Mouse (Mus musculus): ENCODE data around the gene Cacna1f. TPM values are rescaled to one million over a fixed set of nuclear protein-coding genes. Genes with fewer than 3 reads are reported as not detected.

Gene Cacna1f
- total and polyA plus RNA-seq, 2 experiments from 2014 or later, result 0.10 TPM

DNA sequence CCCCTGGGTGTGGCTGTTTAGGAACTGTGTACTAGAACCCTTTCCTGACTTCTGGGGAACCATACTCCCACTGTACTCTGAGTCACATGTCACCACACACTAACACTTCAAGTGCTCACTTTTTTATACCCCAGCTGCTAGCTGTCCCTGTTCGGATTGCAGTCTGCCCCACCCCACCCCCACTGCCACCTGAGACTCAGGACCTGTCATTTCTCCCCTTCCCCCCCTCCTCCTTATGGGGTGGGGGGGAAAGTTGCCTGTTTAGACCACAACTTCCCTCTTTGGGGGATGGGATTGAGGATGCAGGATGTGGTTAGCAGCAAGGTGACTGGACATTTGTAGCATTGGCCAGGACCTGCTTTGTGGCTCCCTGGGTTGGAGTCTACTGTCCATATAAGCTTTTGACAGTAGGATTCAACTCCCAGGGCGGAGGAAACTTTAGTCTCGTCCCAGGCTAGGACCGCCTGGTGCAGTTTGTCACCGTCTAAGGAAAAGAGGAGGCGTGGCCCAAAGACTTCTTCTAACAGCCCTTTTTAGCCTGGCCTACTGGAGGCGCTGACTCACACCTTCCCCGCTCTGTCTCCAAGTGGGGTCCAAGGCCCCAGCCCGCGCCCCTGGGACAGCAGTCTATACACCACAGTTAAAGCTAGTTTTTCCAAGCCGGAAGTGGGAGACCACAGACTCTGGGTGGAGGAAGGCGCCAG is 66.8 kb downstream of the Cacna1f start:
- no peak for DNase-seq
- TF ChIP-seq CTCF (IDR thresholded peaks at IDR 0.05; ENCODE audit: low read depth), result no peak
- no peak overlapping the region for H3K9ac ChIP-seq
- H3K27ac ChIP-seq (ENCODE audit: low read depth, low read length), result no peak overlapping the region
- peak overlapping the region; percentile 41 for H3K4me2 ChIP-seq (ENCODE audit: low read depth)
- 48% methylated on average over 12 of the region's 12 CpGs for WGBS
- H3K4me3 ChIP-seq (ENCODE audit: low read depth, low read length), result no peak overlapping the region
- ATAC-seq, result no peak
- no peaks in the 10 kb centered on the region for H3K4me1 ChIP-seq (ENCODE audit: insufficient read depth)
- H3K36me3 ChIP-seq (ENCODE audit: insufficient read depth), result no peaks in the 10 kb centered on the region
- no peaks in the 10 kb centered on the region for H3K27me3 ChIP-seq (ENCODE audit: insufficient read depth, low read length)
- H3K9me3 ChIP-seq (ENCODE audit: low read length), result no peaks in the 10 kb centered on the region

DNA sequence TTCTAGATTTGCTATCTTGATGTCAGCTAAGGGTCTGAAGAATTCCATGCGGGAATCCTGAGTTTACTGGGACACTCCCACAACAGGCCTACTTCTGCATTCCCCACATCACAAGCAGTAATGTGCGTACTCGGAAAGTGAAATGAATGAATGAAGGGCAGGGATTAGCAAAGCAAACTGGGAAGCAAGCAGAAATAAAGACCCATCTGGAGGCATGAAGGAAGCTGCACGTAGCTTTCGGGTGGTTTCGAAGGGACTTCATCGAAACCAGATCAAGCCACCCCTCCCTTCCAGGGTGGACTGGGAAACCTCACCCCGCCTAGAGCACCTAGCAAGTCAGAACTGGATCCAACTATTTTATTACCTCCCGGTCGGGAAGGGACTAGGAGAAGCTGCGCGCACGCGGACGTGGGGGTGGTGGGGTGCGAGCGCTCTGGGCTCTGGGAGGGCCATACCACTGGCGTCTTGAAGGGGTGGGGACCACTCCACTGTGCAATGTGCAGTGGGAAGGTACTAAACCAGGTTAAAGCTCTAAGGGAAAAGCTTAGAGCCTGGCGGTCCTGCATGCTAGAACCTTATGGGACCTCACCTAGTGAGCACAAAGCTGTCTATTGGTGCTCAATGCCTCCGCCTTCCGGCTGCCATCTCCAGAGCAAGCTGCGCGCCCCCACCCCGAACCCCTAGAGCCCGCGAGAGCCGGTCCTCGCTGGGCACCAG is 67.6 kb downstream of the Cacna1f start:
- no peak overlapping the region for H3K27ac ChIP-seq (ENCODE audit: low read depth, low read length)
- H3K4me3 ChIP-seq (ENCODE audit: low read depth, low read length), result peak overlapping the region; percentile 26
- DNase-seq, result peak; percentile 44
- no peaks in the 10 kb centered on the region for H3K27me3 ChIP-seq (ENCODE audit: insufficient read depth, low read length)
- peak overlapping the region; percentile 14; the same call in 1 of the 2 replicates for H3K9ac ChIP-seq
- H3K4me2 ChIP-seq (ENCODE audit: low read depth), result peak overlapping the region; percentile 41
- H3K36me3 ChIP-seq (ENCODE audit: insufficient read depth), result no peaks in the 10 kb centered on the region
- TF ChIP-seq CTCF (IDR thresholded peaks at IDR 0.05; ENCODE audit: low read depth), result no peak
- H3K9me3 ChIP-seq (ENCODE audit: low read length), result no peaks in the 10 kb centered on the region
- ATAC-seq, result peak; percentile 57
- no peaks in the 10 kb centered on the region for H3K4me1 ChIP-seq (ENCODE audit: insufficient read depth)
- WGBS, result 41% methylated on average over 28 of the region's 28 CpGs

DNA sequence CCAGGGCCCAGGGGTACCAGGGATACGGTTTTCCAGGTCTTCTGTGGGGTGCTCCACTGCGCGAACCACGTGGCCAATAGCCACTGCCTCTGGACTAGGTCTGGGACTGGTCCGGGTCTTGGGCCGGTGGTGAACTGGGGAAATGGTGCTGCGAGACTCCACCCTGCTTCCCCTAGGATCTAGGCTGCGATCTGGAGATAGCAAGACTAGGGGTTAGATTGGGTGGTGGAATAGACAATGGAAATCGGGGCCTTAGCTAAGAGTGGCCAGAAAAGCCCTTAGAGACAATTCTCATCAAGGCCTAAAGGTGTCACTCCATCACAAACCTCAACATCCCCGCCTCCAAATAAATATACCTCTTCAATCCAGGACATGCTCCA is 68.1 kb downstream of the Cacna1f start:
- peak overlapping the region; percentile 41 for H3K4me2 ChIP-seq (ENCODE audit: low read depth)
- H3K4me3 ChIP-seq (ENCODE audit: low read depth, low read length), result peak overlapping the region; percentile 26
- no peaks in the 10 kb centered on the region for H3K27me3 ChIP-seq (ENCODE audit: insufficient read depth, low read length)
- no peak overlapping the region for H3K27ac ChIP-seq (ENCODE audit: low read depth, low read length)
- H3K9ac ChIP-seq, result 0 out of 2 replicates have a peak overlapping the region, but pooled peaks have one; percentile 14
- H3K36me3 ChIP-seq (ENCODE audit: insufficient read depth), result no peaks in the 10 kb centered on the region
- ATAC-seq (no peak), DNase-seq (no peak)
- no peaks in the 10 kb centered on the region for H3K4me1 ChIP-seq (ENCODE audit: insufficient read depth)
- WGBS, result 44% methylated on average over 10 of the region's 10 CpGs
- H3K9me3 ChIP-seq (ENCODE audit: low read length), result no peaks in the 10 kb centered on the region
- TF ChIP-seq CTCF (IDR thresholded peaks at IDR 0.05; ENCODE audit: low read depth), result 0 out of 2 replicates have a peak, but pooled peaks have one; percentile 3

DNA sequence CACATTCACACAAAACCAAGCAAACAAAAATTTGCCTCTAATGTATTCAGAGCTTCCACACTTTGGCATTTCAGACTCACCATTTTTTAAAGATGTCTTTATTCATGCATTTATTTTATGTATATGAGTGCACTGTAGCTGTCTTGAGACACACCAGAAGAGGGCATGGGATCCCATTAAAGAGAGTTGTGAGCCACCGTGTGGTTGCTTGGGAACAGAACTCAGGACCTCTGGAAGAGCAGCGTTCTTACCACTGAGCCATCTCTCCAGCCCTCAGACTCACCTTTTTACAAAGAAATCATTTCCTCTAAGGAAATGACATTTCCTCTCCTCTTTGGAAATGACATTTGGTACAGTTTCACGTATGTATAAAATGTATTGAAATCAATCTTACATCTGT is 72.1 kb downstream of the Cacna1f start:
- H3K27me3 ChIP-seq (ENCODE audit: insufficient read depth, low read length), result no peaks in the 10 kb centered on the region
- ATAC-seq, result no peak
- no peak for DNase-seq
- TF ChIP-seq CTCF (IDR thresholded peaks at IDR 0.05; ENCODE audit: low read depth), result 0 out of 2 replicates have a peak, but pooled peaks have one; percentile 7
- no peak overlapping the region for H3K4me2 ChIP-seq (ENCODE audit: low read depth)
- no peak overlapping the region for H3K9ac ChIP-seq
- no peak overlapping the region for H3K4me3 ChIP-seq (ENCODE audit: low read depth, low read length)
- no peak overlapping the region for H3K27ac ChIP-seq (ENCODE audit: low read depth, low read length)
- WGBS, result 41% methylated on average over 3 of the region's 3 CpGs
- H3K36me3 ChIP-seq (ENCODE audit: insufficient read depth), result no peaks in the 10 kb centered on the region
- H3K4me1 ChIP-seq (ENCODE audit: insufficient read depth), result no peaks in the 10 kb centered on the region
- no peaks in the 10 kb centered on the region for H3K9me3 ChIP-seq (ENCODE audit: low read length)

DNA sequence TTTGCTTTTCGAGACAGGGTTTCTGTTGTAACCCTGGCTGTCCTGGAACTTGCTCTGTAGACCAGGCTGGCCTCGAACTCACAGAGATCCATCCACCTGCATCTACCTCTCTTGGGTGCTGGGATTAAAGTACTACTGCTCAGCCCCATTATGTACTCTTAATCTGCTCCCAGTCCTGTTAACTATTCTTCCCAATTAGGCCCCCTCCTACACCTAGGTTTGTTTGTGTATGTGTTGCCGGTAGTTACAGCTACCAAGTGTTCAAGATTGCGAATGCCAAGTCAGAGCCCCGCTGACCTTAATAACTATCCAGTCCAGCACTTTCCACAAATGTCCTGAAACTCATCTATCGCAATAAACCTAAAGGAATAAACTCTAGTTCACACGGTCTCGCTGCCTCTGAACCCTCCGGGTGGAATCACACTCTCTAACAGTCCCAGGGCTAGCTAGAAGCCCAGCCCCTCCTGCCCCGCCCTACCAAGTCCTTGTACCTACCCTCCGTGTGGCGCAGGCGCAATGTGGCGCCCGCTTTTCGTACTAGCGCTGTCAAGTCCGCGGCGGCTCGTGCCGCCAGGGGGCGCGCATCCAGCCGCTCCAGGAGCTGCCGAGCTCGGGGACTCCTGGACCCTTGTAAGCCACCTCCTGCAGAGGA is 72.6 kb downstream of the Cacna1f start:
- no peaks in the 10 kb centered on the region for H3K4me1 ChIP-seq (ENCODE audit: insufficient read depth)
- peak; percentile 80 for TF ChIP-seq CTCF (IDR thresholded peaks at IDR 0.05; ENCODE audit: low read depth)
- WGBS, result 29% methylated on average over 27 of the region's 27 CpGs
- H3K27me3 ChIP-seq (ENCODE audit: insufficient read depth, low read length), result no peaks in the 10 kb centered on the region
- H3K4me3 ChIP-seq (ENCODE audit: low read depth, low read length), result peak overlapping the region; percentile 21
- H3K9ac ChIP-seq, result no peak overlapping the region
- H3K4me2 ChIP-seq (ENCODE audit: low read depth), result peak overlapping the region; percentile 49
- H3K27ac ChIP-seq (ENCODE audit: low read depth, low read length), result no peak overlapping the region
- no peaks in the 10 kb centered on the region for H3K36me3 ChIP-seq (ENCODE audit: insufficient read depth)
- H3K9me3 ChIP-seq (ENCODE audit: low read length), result no peaks in the 10 kb centered on the region
- DNase-seq (peak; percentile 92), ATAC-seq (peak; percentile 88)

DNA sequence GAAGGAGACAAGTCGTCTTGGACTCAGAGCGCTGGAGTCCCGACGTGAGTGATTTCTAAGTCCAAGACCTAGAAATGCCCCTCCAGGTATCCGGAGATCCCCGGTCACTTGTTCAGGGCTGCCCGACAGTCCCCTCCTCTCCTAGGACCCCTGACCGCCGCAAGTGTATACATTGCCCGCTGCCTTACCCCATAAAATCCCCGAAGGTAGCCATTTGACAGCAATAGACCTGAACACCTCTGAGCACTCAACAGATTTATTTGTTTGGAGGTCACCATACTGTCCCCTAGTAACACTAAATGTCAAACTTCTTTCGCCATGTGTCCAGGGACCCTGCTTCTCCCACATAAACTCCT is 73.2 kb downstream of the Cacna1f start:
- peak overlapping the region; percentile 21 for H3K4me3 ChIP-seq (ENCODE audit: low read depth, low read length)
- H3K36me3 ChIP-seq (ENCODE audit: insufficient read depth), result no peaks in the 10 kb centered on the region
- DNase-seq, result no peak
- 42% methylated on average over 12 of the region's 12 CpGs for WGBS
- no peak overlapping the region for H3K27ac ChIP-seq (ENCODE audit: low read depth, low read length)
- ATAC-seq, result no peak
- no peak overlapping the region for H3K9ac ChIP-seq
- no peaks in the 10 kb centered on the region for H3K27me3 ChIP-seq (ENCODE audit: insufficient read depth, low read length)
- H3K9me3 ChIP-seq (ENCODE audit: low read length), result no peaks in the 10 kb centered on the region
- no peaks in the 10 kb centered on the region for H3K4me1 ChIP-seq (ENCODE audit: insufficient read depth)
- TF ChIP-seq CTCF (IDR thresholded peaks at IDR 0.05; ENCODE audit: low read depth), result no peak
- H3K4me2 ChIP-seq (ENCODE audit: low read depth), result peak overlapping the region; percentile 49

DNA sequence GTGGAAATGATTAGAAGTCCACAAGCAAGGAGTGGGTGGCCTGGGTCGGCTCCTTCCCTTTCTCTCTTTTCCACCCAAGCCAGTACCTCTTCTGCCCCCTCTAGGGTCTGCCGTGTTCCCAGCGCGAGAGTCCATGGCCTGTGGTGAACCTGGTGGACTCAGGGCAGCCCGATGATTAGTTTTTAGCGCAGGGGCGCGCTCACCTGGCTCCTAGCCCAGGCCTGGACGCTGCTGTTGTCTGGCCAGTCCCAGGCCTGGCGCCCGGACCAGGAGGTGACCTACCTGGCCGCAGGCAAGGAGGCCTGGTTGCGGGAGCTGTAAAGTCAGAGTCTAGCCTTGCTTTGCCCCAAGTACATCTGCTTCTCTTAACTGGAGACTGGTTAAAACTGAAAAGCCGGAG is 74.0 kb downstream of the Cacna1f start, which contains the start of gene Magix:
Magix (minus strand) TSS at position 388 of the 400 bp plus-strand sequence.
- H3K4me3 ChIP-seq (ENCODE audit: low read depth, low read length), result peak within 1 kb of the TSS; percentile 21; the same call in 1 of the 2 replicates
- H3K9me3 ChIP-seq (ENCODE audit: low read length), result no peaks in the 10 kb centered on the region
- H3K4me1 ChIP-seq (ENCODE audit: insufficient read depth), result no peaks in the 10 kb centered on the region
- no peak within 1 kb of the TSS for H3K27ac ChIP-seq (ENCODE audit: low read depth, low read length)
- H3K27me3 ChIP-seq (ENCODE audit: insufficient read depth, low read length), result no peaks in the 10 kb centered on the region
- H3K36me3 ChIP-seq (ENCODE audit: insufficient read depth), result no peaks in the 10 kb centered on the region
- H3K9ac ChIP-seq, result no peak within 1 kb of the TSS
- H3K4me2 ChIP-seq (ENCODE audit: low read depth), result peak within 1 kb of the TSS; percentile 49
- ATAC-seq (no peak), DNase-seq (no peak)
- TF ChIP-seq CTCF (IDR thresholded peaks at IDR 0.05; ENCODE audit: low read depth), result no peak
- WGBS, result 63% methylated on average over 14 of the region's 14 CpGs

Other genes with a start within 250 kb of the Cacna1f start
- 11.2 and 14.3 TPM in 2 replicates for gene Usp27x, start 231.3 kb upstream of the Cacna1f start, total RNA-seq (2014; rRNA removed)
- 1.4 and 3.2 TPM in 2 replicates for gene Usp27x, start 231.3 kb upstream of the Cacna1f start, polyA plus RNA-seq (2015; fragmentation: Nextera tagmentation; extraction: Ambion mirVana)
- 0.23 TPM in 1 of 2 replicates, not detected in the other for gene Foxp3, start 33.4 kb upstream of the Cacna1f start, total RNA-seq (2014; rRNA removed)
- 0.11 and 0.23 TPM in 2 replicates for gene Foxp3, start 33.4 kb upstream of the Cacna1f start, polyA plus RNA-seq (2015; fragmentation: Nextera tagmentation; extraction: Ambion mirVana)
- gene Ppp1r3f, start 32.8 kb upstream of the Cacna1f start, total RNA-seq (2014; rRNA removed), result 15.5 and 23.7 TPM in 2 replicates
- gene Ppp1r3f, start 32.8 kb upstream of the Cacna1f start, polyA plus RNA-seq (2015; fragmentation: Nextera tagmentation; extraction: Ambion mirVana), result 4.6 and 7.3 TPM in 2 replicates
- 36.4 and 36.7 TPM in 2 replicates for gene Ccdc22, start 1.6 kb upstream of the Cacna1f start, total RNA-seq (2014; rRNA removed)
- gene Ccdc22, start 1.6 kb upstream of the Cacna1f start, polyA plus RNA-seq (2015; fragmentation: Nextera tagmentation; extraction: Ambion mirVana), result 25.8 and 27.5 TPM in 2 replicates
- gene Syp, start 31.4 kb downstream of the Cacna1f start, total RNA-seq (2014; rRNA removed), result 321 and 330 TPM in 2 replicates
- 190 and 242 TPM in 2 replicates for gene Syp, start 31.4 kb downstream of the Cacna1f start, polyA plus RNA-seq (2015; fragmentation: Nextera tagmentation; extraction: Ambion mirVana)
- gene Prickle3, start 50.2 kb downstream of the Cacna1f start, total RNA-seq (2014; rRNA removed), result 1.2 TPM in 2 replicates
- gene Prickle3, start 50.2 kb downstream of the Cacna1f start, polyA plus RNA-seq (2015; fragmentation: Nextera tagmentation; extraction: Ambion mirVana), result 1.0 and 1.5 TPM in 2 replicates
- 15.7 and 24.3 TPM in 2 replicates for gene Plp2, start 64.3 kb downstream of the Cacna1f start, total RNA-seq (2014; rRNA removed)
- 37.3 and 38.3 TPM in 2 replicates for gene Plp2, start 64.3 kb downstream of the Cacna1f start, polyA plus RNA-seq (2015; fragmentation: Nextera tagmentation; extraction: Ambion mirVana)
- 0.15 TPM in 1 of 2 replicates, not detected in the other for gene Magix, start 74.2 kb downstream of the Cacna1f start, total RNA-seq (2014; rRNA removed)
- 0.21 and 0.22 TPM in 2 replicates for gene Magix, start 74.2 kb downstream of the Cacna1f start, polyA plus RNA-seq (2015; fragmentation: Nextera tagmentation; extraction: Ambion mirVana)
- 15.9 and 21.0 TPM in 2 replicates for gene Gpkow, start 90.0 kb downstream of the Cacna1f start, total RNA-seq (2014; rRNA removed)
- gene Gpkow, start 90.0 kb downstream of the Cacna1f start, polyA plus RNA-seq (2015; fragmentation: Nextera tagmentation; extraction: Ambion mirVana), result 36.4 and 41.2 TPM in 2 replicates
- 29.0 and 32.2 TPM in 2 replicates for gene Wdr45, start 107.2 kb downstream of the Cacna1f start, total RNA-seq (2014; rRNA removed)
- 30.8 and 31.5 TPM in 2 replicates for gene Wdr45, start 107.2 kb downstream of the Cacna1f start, polyA plus RNA-seq (2015; fragmentation: Nextera tagmentation; extraction: Ambion mirVana)
- 0.76 and 1.2 TPM in 2 replicates for gene Gm45208, start 115.2 kb downstream of the Cacna1f start, total RNA-seq (2014; rRNA removed)
- 0.91 TPM in 1 of 2 replicates, not detected in the other for gene Gm45208, start 115.2 kb downstream of the Cacna1f start, polyA plus RNA-seq (2015; fragmentation: Nextera tagmentation; extraction: Ambion mirVana)
- gene Praf2, start 121.4 kb downstream of the Cacna1f start, total RNA-seq (2014; rRNA removed), result 87.2 and 89.6 TPM in 2 replicates
- gene Praf2, start 121.4 kb downstream of the Cacna1f start, polyA plus RNA-seq (2015; fragmentation: Nextera tagmentation; extraction: Ambion mirVana), result 139 TPM in 2 replicates
- gene Ccdc120, start 143.8 kb downstream of the Cacna1f start, total RNA-seq (2014; rRNA removed), result 149 and 202 TPM in 2 replicates
- gene Ccdc120, start 143.8 kb downstream of the Cacna1f start, polyA plus RNA-seq (2015; fragmentation: Nextera tagmentation; extraction: Ambion mirVana), result 59.3 and 66.3 TPM in 2 replicates
- gene Tfe3, start 155.5 kb downstream of the Cacna1f start, total RNA-seq (2014; rRNA removed), result 12.8 and 20.4 TPM in 2 replicates
- 17.3 and 20.1 TPM in 2 replicates for gene Tfe3, start 155.5 kb downstream of the Cacna1f start, polyA plus RNA-seq (2015; fragmentation: Nextera tagmentation; extraction: Ambion mirVana)
- 40.7 and 41.5 TPM in 2 replicates for gene Gripap1, start 182.7 kb downstream of the Cacna1f start, total RNA-seq (2014; rRNA removed)
- 46.0 and 62.4 TPM in 2 replicates for gene Gripap1, start 182.7 kb downstream of the Cacna1f start, polyA plus RNA-seq (2015; fragmentation: Nextera tagmentation; extraction: Ambion mirVana)
- gene Kcnd1, start 215.2 kb downstream of the Cacna1f start, total RNA-seq (2014; rRNA removed), result 2.2 and 2.6 TPM in 2 replicates
- gene Kcnd1, start 215.2 kb downstream of the Cacna1f start, polyA plus RNA-seq (2015; fragmentation: Nextera tagmentation; extraction: Ambion mirVana), result 4.1 and 4.8 TPM in 2 replicates
- gene Otud5, start 234.3 kb downstream of the Cacna1f start, total RNA-seq (2014; rRNA removed), result 73.7 and 76.8 TPM in 2 replicates
- gene Otud5, start 234.3 kb downstream of the Cacna1f start, polyA plus RNA-seq (2015; fragmentation: Nextera tagmentation; extraction: Ambion mirVana), result 39.6 and 40.3 TPM in 2 replicates

Data from forebrain, postnatal 0 days (tissue).